Mouse (Mus musculus) heart, embryonic 12.5 days (tissue): ENCODE data around the gene Pdzd4. TPM values are rescaled to one million over a fixed set of nuclear protein-coding genes. Genes with fewer than 3 reads are reported as not detected.

Experiments
- ATAC-seq: fragments of 200-750 bp; cut with Nextera tagmentation; 2 replicates; pipeline ENCODE4 v1.8.0; 2017; ENCODE audit warnings: moderate TSS enrichment, moderate library complexity; ENCODE audit not compliant: insufficient number of reproducible peaks, low FRiP score
- H3K27ac ChIP-seq: fragments of 300-500 bp; sonication (generic); 2 replicates; pipeline ENCODE4 v1.5.1; 2016; ENCODE audit warnings: mild to moderate bottlenecking, moderate library complexity; ENCODE audit not compliant: poor library complexity, severe bottlenecking
- H3K27me3 ChIP-seq: fragments of 300-500 bp; sonication (generic); replicated peaks from 2 replicates; pipeline ENCODE4 v1.6.1; 2016; ENCODE audit warnings: mild to moderate bottlenecking, moderate library complexity
- H3K36me3 ChIP-seq: fragments of 300-500 bp; sonication (generic); 2 replicates; pipeline ENCODE4 v1.6.1; 2016; ENCODE audit warnings: mild to moderate bottlenecking, moderate library complexity
- H3K4me1 ChIP-seq: fragments of 300-500 bp; sonication (generic); replicated peaks from 2 replicates; pipeline ENCODE4 v1.6.1; 2016; ENCODE audit warnings: mild to moderate bottlenecking
- H3K4me2 ChIP-seq: fragments of 300-500 bp; sonication (generic); 2 replicates; pipeline ENCODE4 v1.6.1; 2016; ENCODE audit warnings: mild to moderate bottlenecking, moderate library complexity
- H3K4me3 ChIP-seq: fragments of 300-500 bp; sonication (generic); 2 replicates; pipeline ENCODE4 v1.5.1; 2016; ENCODE audit warnings: mild to moderate bottlenecking
- H3K9ac ChIP-seq: fragments of 300-500 bp; sonication (generic); 2 replicates; pipeline ENCODE4 v1.6.1; 2016; ENCODE audit warnings: mild to moderate bottlenecking, moderate library complexity
- H3K9me3 ChIP-seq: fragments of 300-500 bp; sonication (generic); replicated peaks from 2 replicates; pipeline ENCODE4 v1.6.1; 2016; ENCODE audit warnings: mild to moderate bottlenecking, moderate library complexity
- WGBS: fragments of 180-500 bp; shearing (Covaris S2); methylation state at CpG from one replicate; pipeline ENCODE4 v1.1.7; 2016; 5-methylcytosine and 5-hydroxymethylcytosine counted together
- polyA plus RNA-seq: library from polyadenylated mRNA; unstranded; fragments of >200 nt; fragmentation: Nextera tagmentation; extraction: Ambion mirVana; gene quantifications from 2 replicates; pipeline ENCODE4 v1.2.1, GENCODE M21; 2016

The Pdzd4 gene
- polyA plus RNA-seq, 1 experiment from 2014 or later: 0.54 TPM

DNA sequence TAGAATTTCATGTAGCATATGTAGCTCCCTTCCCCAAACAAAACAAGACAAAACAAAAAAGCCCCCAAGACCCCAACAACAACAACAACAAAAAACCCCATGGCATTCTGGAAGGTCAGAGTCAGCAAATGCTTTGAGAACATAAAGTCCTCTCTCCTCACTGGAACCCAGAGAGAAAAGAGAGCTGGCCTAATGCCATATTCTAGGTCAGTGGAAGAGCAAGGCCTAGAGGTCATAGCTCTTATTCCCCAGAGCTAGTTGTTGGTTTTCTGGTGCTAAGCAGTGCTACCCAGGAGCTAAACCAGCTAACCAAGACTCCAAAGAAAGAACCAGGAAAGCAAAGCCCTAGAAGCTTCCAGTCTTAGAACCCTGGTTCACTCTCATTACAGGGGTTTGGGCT, 39.1 kb downstream of the Pdzd4 start:
- peaks cover 34% of the 10 kb centered on the region for H3K36me3 ChIP-seq
- H3K27me3 ChIP-seq: no peaks in the 10 kb centered on the region; the same call in 1 of the 2 replicates
- no peaks in the 10 kb centered on the region for H3K9me3 ChIP-seq
- no peak for ATAC-seq
- peaks cover 22% of the 10 kb centered on the region for H3K4me1 ChIP-seq
- peak overlapping the region; percentile 74 for H3K4me2 ChIP-seq
- H3K9ac ChIP-seq: peak overlapping the region; percentile 76
- peak overlapping the region; percentile 86 for H3K27ac ChIP-seq
- H3K4me3 ChIP-seq: peak overlapping the region; percentile 73

DNA sequence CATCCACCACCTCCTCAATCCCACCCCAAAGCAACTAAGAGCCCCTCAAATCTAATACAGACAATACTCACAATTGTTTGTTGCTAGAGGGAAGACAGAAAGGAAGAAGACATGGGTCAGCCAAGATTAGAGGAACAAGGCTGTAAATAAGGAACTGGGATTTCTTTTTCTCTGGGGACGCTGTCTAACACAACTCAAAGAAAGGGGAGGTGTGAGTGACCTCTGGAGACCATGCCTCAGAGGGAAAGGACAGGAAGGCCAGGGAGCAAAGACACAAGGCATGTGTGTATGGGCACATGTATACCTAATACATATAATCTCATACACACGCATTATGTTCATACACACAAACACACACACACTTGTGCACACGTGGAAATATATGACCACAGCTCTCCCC, 42.5 kb downstream of the Pdzd4 start:
- H3K27me3 ChIP-seq: no peaks in the 10 kb centered on the region
- 83% methylated on average over 3 of the region's 3 CpGs for WGBS
- peaks cover 52% of the 10 kb centered on the region for H3K36me3 ChIP-seq
- no peak overlapping the region for H3K4me3 ChIP-seq
- no peak overlapping the region for H3K9ac ChIP-seq
- H3K4me1 ChIP-seq: peaks cover 10% of the 10 kb centered on the region; the same call in 1 of the 2 replicates
- no peak overlapping the region for H3K27ac ChIP-seq
- no peaks in the 10 kb centered on the region for H3K9me3 ChIP-seq
- no peak overlapping the region for H3K4me2 ChIP-seq
- no peak for ATAC-seq

DNA sequence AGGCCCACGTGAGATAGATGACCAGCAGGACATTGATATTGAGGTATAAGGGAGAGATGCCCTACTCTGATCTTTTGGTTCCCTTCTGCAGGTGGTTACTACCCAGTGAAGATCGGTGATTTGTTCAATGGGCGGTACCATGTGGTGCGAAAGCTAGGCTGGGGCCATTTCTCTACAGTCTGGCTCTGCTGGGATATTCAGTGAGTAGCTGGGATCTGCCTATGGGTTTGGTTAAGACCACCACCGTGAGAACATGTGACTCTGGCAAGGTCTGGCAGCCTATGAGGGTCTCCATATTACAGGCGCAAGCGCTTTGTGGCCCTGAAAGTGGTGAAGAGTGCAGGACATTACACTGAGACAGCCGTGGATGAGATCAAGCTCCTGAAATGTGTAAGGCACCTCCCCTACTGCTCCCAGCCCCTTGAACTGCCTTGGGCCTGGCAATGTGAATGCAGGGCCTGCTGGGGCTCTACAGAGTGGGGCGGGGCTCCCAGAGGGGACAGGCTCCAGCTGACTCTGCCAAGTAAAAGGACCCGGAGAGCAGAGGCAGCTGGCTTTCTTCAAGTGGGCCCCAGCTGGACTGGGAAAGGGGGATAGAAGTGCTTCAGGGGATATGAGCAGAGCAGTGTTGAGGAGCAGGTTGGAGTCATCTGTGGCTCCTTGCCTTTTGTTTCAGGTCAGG, 49.8 kb downstream of the Pdzd4 start:
- WGBS: 50% methylated on average over 10 of the region's 10 CpGs
- Histone ChIP-seq H3K9me3 (no peaks in the 10 kb centered on the region), H3K27me3 (0 out of 2 replicates have a peak, but pooled peaks cover 5% of the 10 kb centered on the region), H3K9ac (peak overlapping the region; percentile 72), H3K4me3 (peak overlapping the region; percentile 45), H3K36me3 (peaks cover 43% of the 10 kb centered on the region), H3K4me1 (peaks cover 27% of the 10 kb centered on the region), H3K4me2 (peak overlapping the region; percentile 68), H3K27ac (peak overlapping the region; percentile 94)
- peak; percentile 40; the same call in 1 of the 2 replicates for ATAC-seq

DNA sequence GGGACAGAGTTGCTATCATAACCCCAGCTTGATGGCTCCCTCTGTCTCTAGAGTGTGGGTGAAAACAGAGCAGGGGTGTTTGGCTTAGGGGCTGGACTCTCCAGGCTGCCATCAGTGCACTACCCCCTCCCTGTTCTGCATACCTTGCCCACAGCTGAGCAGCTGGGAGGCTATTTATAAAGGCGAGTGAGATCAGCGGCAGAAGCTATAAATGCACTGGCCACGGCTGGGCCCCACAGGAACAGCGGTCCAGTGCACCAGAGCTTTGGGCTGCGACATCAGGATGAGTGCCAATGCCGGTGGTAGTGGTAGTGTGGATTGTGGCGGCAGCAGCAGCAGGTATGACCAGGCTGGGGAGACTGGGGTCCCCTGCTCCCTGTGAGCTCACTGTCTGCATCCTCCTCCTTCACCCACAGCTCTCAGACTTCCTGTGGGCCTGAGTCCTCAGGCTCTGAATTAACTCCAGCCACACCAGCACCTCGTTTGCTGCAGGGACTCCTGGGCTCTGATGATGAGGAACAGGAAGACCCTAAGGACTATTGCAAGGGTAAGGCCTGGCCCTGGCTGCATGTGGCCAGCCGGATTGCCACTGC, 50.5 kb downstream of the Pdzd4 start, which contains the start of gene Srpk3:
TSS of gene Srpk3 (plus strand) at position 238 of the 593 bp plus-strand sequence.
- WGBS: 41% methylated on average over 9 of the region's 9 CpGs
- Histone ChIP-seq H3K9me3 (no peaks in the 10 kb centered on the region), H3K4me3 (peak within 1 kb of the TSS; percentile 45), H3K9ac (peak within 1 kb of the TSS; percentile 72), H3K36me3 (peaks cover 36% of the 10 kb centered on the region), H3K4me1 (peaks cover 27% of the 10 kb centered on the region), H3K27ac (peak within 1 kb of the TSS; percentile 94), H3K27me3 (0 out of 2 replicates have a peak, but pooled peaks cover 5% of the 10 kb centered on the region), H3K4me2 (peak within 1 kb of the TSS; percentile 68)
- ATAC-seq: peak; percentile 63

GRCm38 (mm10) chrX:73767267-73767666, 57.5 kb downstream of the Pdzd4 start:
- H3K27me3 ChIP-seq: 0 out of 2 replicates have a peak, but pooled peaks cover 5% of the 10 kb centered on the region
- peaks cover 9% of the 10 kb centered on the region for H3K4me1 ChIP-seq
- WGBS: 46% methylated on average over 9 of the region's 9 CpGs
- H3K27ac ChIP-seq: no peak overlapping the region
- H3K9ac ChIP-seq: no peak overlapping the region
- H3K9me3 ChIP-seq: no peaks in the 10 kb centered on the region
- no peak overlapping the region for H3K4me2 ChIP-seq
- H3K36me3 ChIP-seq: no peaks in the 10 kb centered on the region
- no peak overlapping the region for H3K4me3 ChIP-seq
- no peak for ATAC-seq

GRCm38 (mm10) chrX:73765311-73765710, 59.5 kb downstream of the Pdzd4 start:
- Histone ChIP-seq H3K4me2 (no peak overlapping the region), H3K9ac (no peak overlapping the region), H3K4me1 (peaks cover 9% of the 10 kb centered on the region), H3K27me3 (no peaks in the 10 kb centered on the region), H3K27ac (0 out of 2 replicates have a peak overlapping the region, but pooled peaks have one; percentile 2), H3K4me3 (no peak overlapping the region), H3K9me3 (no peaks in the 10 kb centered on the region), H3K36me3 (no peaks in the 10 kb centered on the region)
- ATAC-seq: 0 out of 2 replicates have a peak, but pooled peaks have one; percentile 23
- 50% methylated on average over 1 of the region's 1 CpGs for WGBS

DNA sequence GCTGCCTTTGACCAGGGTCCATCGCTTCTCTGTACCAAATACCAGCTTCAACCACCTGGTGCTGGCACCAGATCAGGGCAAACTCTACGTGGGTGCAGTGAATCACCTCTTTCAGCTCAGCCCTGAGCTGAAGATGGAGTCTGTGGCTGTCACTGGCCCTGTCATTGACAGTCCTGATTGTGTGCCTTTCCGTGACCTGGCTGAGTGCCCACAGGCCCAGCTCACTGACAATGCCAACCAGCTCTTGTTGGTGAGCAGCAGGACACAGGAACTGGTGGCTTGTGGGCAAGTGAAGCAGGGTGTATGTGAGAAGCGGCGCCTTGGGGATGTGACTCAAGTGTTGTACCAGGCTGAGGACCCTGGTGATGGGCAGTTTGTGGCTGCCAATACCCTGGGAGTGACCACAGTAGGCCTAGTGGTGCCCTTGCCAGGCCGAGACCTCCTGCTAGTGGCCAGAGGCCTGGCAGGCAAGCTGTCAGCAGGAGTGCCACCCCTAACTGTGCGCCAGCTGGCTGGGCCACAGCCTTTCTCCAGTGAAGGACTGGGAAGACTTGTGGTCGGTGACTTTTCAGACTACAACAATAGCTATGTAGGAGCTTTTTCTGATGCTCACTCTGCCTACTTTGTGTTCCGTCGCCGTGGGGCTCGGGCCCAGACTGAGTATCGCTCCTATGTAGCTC, 66.0 kb downstream of the Pdzd4 start:
- Histone ChIP-seq H3K27me3 (peaks cover 22% of the 10 kb centered on the region; the same call in 1 of the 2 replicates), H3K4me1 (peaks cover 8% of the 10 kb centered on the region; the same call in 1 of the 2 replicates), H3K4me3 (no peak overlapping the region), H3K36me3 (no peaks in the 10 kb centered on the region), H3K9me3 (no peaks in the 10 kb centered on the region), H3K9ac (no peak overlapping the region), H3K4me2 (no peak overlapping the region), H3K27ac (0 out of 2 replicates have a peak overlapping the region, but pooled peaks have one; percentile 11)
- no peak for ATAC-seq
- 82% methylated on average over 13 of the region's 13 CpGs for WGBS

DNA sequence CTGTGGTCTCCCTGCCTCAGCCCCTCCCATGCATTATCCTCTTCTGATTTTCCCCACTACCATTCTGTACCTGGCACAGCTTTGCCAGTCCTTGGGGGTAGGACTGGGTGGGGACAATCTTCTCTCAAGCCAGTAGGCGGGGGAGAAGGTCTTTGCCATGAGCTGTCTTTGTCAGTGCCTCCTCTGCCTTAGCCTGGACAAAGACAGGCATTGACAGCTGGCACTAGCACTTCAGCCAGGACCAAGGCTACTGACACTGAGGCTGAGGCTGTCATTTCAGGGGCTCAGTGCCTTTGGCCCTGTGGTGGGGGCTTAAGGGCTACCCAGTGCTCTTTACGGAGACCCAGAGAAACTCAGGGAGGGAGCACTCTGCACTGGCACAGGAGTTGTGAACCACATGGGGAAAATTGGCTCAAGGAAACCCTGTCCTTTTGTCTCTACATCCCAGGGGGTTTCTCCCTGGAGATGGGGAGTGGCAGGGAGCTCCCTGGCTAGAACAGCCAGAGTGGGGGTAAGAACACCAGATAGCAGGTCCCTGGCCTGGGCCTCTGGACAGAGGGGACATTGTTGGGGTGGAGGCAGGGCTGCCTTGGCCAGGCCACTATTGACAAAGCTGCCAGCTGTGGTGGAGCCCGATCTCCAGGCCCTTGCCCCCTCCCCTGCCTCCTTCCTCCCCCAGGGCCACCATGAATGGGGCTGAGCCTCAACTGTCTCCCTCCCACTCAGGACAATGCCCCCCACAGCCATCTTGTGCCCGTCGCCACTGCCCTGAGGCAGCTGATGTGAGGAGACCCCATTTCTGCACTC, 68.2 kb downstream of the Pdzd4 start, which contains the start of gene Plxnb3:
TSS of gene Plxnb3 (plus strand) at position 757 of the 807 bp plus-strand sequence.
- no peak for ATAC-seq
- peaks cover 8% of the 10 kb centered on the region; the same call in 1 of the 2 replicates for H3K4me1 ChIP-seq
- no peak within 1 kb of the TSS for H3K27ac ChIP-seq
- H3K4me3 ChIP-seq: no peak within 1 kb of the TSS
- peaks cover 22% of the 10 kb centered on the region; the same call in 1 of the 2 replicates for H3K27me3 ChIP-seq
- no peaks in the 10 kb centered on the region for H3K36me3 ChIP-seq
- H3K9me3 ChIP-seq: no peaks in the 10 kb centered on the region
- WGBS: 61% methylated on average over 5 of the region's 5 CpGs
- H3K4me2 ChIP-seq: no peak within 1 kb of the TSS
- no peak within 1 kb of the TSS for H3K9ac ChIP-seq

GRCm38 (mm10) chrX:73748977-73749376, 75.8 kb downstream of the Pdzd4 start:
- WGBS: 93% methylated on average over 1 of the region's 1 CpGs
- H3K9ac ChIP-seq: no peak overlapping the region

GRCm38 (mm10) chrX:73744774-73745481, 79.8 kb downstream of the Pdzd4 start:
- 64% methylated on average over 1 of the region's 1 CpGs for whole genome bisulfite sequencing
- no peak for ATAC-seq
- no peak overlapping the region for H3K27ac ChIP-seq

More at GRCm38 (mm10) chrX:73748977-73749376, 75.8 kb downstream of the Pdzd4 start:
- no peaks in the 10 kb centered on the region for H3K9me3 ChIP-seq
- 0 out of 2 replicates have a peak, but pooled peaks cover 1% of the 10 kb centered on the region for H3K27me3 ChIP-seq
- H3K27ac ChIP-seq: no peak overlapping the region
- H3K4me2 ChIP-seq: no peak overlapping the region
- H3K36me3 ChIP-seq: no peaks in the 10 kb centered on the region
- H3K4me3 ChIP-seq: no peak overlapping the region
- no peak for ATAC-seq
- H3K4me1 ChIP-seq: no peaks in the 10 kb centered on the region

More at GRCm38 (mm10) chrX:73744774-73745481, 79.8 kb downstream of the Pdzd4 start:
- H3K4me3 ChIP-seq: no peak overlapping the region
- H3K9me3 ChIP-seq: no peaks in the 10 kb centered on the region
- H3K36me3 ChIP-seq: no peaks in the 10 kb centered on the region
- H3K9ac ChIP-seq: no peak overlapping the region
- no peak overlapping the region for H3K4me2 ChIP-seq
- H3K27me3 ChIP-seq: no peaks in the 10 kb centered on the region
- no peaks in the 10 kb centered on the region for H3K4me1 ChIP-seq
